Mouse (Mus musculus) megakaryocyte, embryonic 14.5 days (primary cell): Measurements from ENCODE around the gene Mgll. TPM values are rescaled to one million over a fixed set of nuclear protein-coding genes. Genes with fewer than 3 reads are reported as not detected.

ENCODE experiments used
- H3K27me3 ChIP-seq: replicated peaks from 2 replicates; pipeline ENCODE3; 2012; ENCODE audit warnings: inconsistent platforms
- H3K36me3 ChIP-seq: replicated peaks from 2 replicates; pipeline ENCODE3; 2012; ENCODE audit warnings: low read length, inconsistent platforms, mixed read lengths
- H3K4me1 ChIP-seq: 2 replicates; pipeline ENCODE4 v1.6.1; 2012; ENCODE audit warnings: inconsistent platforms
- H3K4me3 ChIP-seq: replicated peaks from 2 replicates; pipeline ENCODE3; 2012; ENCODE audit warnings: moderate library complexity, mild to moderate bottlenecking, inconsistent platforms
- H3K9me3 ChIP-seq: 2 replicates; pipeline ENCODE4 v1.6.1; 2012; ENCODE audit warnings: inconsistent platforms
- FLI1 ChIP-seq: IDR thresholded peaks from 2 replicates; pipeline ENCODE4 v1.6.1; 2012; ENCODE audit warnings: low read length, inconsistent platforms, mixed read lengths
- GATA1 ChIP-seq: IDR thresholded peaks from 3 replicates; pipeline ENCODE4 v1.6.1; 2012; ENCODE audit warnings: mixed read lengths, low read length, inconsistent platforms, borderline replicate concordance
- polyA plus RNA-seq: library from polyadenylated mRNA; stranded (reverse); fragments of >175 nt; gene quantifications from 2 replicates; pipeline ENCODE4 v1.2.3, GENCODE M21; 2012; ENCODE audit warnings: low replicate concordance; ENCODE audit not compliant: insufficient read depth

The Mgll gene
- polyA plus RNA-seq, 1 experiment, result 6.7 TPM

GRCm38 (mm10) chr6:88810291-88810690, 86.1 kb downstream of the Mgll start:
- H3K4me3 ChIP-seq, result no peak overlapping the region
- TF ChIP-seq GATA1 (no peak), FLI1 (no peak)
- H3K4me1 ChIP-seq, result peaks cover 61% of the 10 kb centered on the region
- H3K27me3 ChIP-seq, result peaks cover 56% of the 10 kb centered on the region
- no peaks in the 10 kb centered on the region for H3K36me3 ChIP-seq
- peaks cover 5% of the 10 kb centered on the region; the same call in 1 of the 2 replicates for H3K9me3 ChIP-seq

GRCm38 (mm10) chr6:88811396-88811795, 87.2 kb downstream of the Mgll start:
- peaks cover 66% of the 10 kb centered on the region for H3K27me3 ChIP-seq
- peaks cover 64% of the 10 kb centered on the region for H3K4me1 ChIP-seq
- TF ChIP-seq GATA1 (no peak), FLI1 (no peak)

GRCm38 (mm10) chr6:88811880-88812400, 87.7 kb downstream of the Mgll start:
- Histone ChIP-seq H3K9me3 (no peaks in the 10 kb centered on the region), H3K4me3 (peak overlapping the region; percentile 18), H3K4me1 (peaks cover 64% of the 10 kb centered on the region), H3K27me3 (peaks cover 68% of the 10 kb centered on the region), H3K36me3 (no peaks in the 10 kb centered on the region)
- TF ChIP-seq FLI1, result no peak
- no peak for TF ChIP-seq GATA1

More at GRCm38 (mm10) chr6:88811396-88811795, 87.2 kb downstream of the Mgll start:
- peaks cover under 1% of the 10 kb centered on the region; the same call in 1 of the 2 replicates for H3K9me3 ChIP-seq
- peak overlapping the region; percentile 80 for H3K4me3 ChIP-seq
- no peaks in the 10 kb centered on the region for H3K36me3 ChIP-seq

- Histone ChIP-seq H3K4me1 (peaks cover 59% of the 10 kb centered on the region), H3K36me3 (no peaks in the 10 kb centered on the region), H3K9me3 (no peaks in the 10 kb centered on the region), H3K27me3 (peaks cover 72% of the 10 kb centered on the region), H3K4me3 (no peak overlapping the region)
- no peak for TF ChIP-seq FLI1
- no peak for TF ChIP-seq GATA1
These were observed 88.7 kb downstream of the Mgll start for GRCm38 (mm10) chr6:88812886-88813285.

- no peak for TF ChIP-seq FLI1
- no peak for TF ChIP-seq GATA1
- Histone ChIP-seq H3K4me1 (peaks cover 59% of the 10 kb centered on the region), H3K36me3 (no peaks in the 10 kb centered on the region), H3K4me3 (no peak overlapping the region), H3K9me3 (no peaks in the 10 kb centered on the region), H3K27me3 (peaks cover 77% of the 10 kb centered on the region)
These were observed 89.6 kb downstream of the Mgll start for GRCm38 (mm10) chr6:88813832-88814231.

GRCm38 (mm10) chr6:88815036-88815435, 90.8 kb downstream of the Mgll start:
- Histone ChIP-seq H3K4me3 (peak overlapping the region; percentile 46), H3K4me1 (peaks cover 62% of the 10 kb centered on the region), H3K27me3 (peaks cover 68% of the 10 kb centered on the region), H3K36me3 (no peaks in the 10 kb centered on the region), H3K9me3 (no peaks in the 10 kb centered on the region)
- no peak for TF ChIP-seq GATA1

- Histone ChIP-seq H3K9me3 (no peaks in the 10 kb centered on the region), H3K36me3 (no peaks in the 10 kb centered on the region), H3K4me1 (peaks cover 63% of the 10 kb centered on the region), H3K4me3 (no peak overlapping the region), H3K27me3 (peaks cover 63% of the 10 kb centered on the region)
- no peak for TF ChIP-seq FLI1
- TF ChIP-seq GATA1, result no peak
These were observed 91.3 kb downstream of the Mgll start for GRCm38 (mm10) chr6:88815489-88815888.

- no peak overlapping the region for H3K4me3 ChIP-seq
- H3K27me3 ChIP-seq, result peaks cover 55% of the 10 kb centered on the region
- no peaks in the 10 kb centered on the region for H3K9me3 ChIP-seq
- TF ChIP-seq GATA1 (no peak), FLI1 (no peak)
- no peaks in the 10 kb centered on the region for H3K36me3 ChIP-seq
- H3K4me1 ChIP-seq, result peaks cover 63% of the 10 kb centered on the region
These were observed 92.7 kb downstream of the Mgll start for GRCm38 (mm10) chr6:88816913-88817312.

- H3K4me1 ChIP-seq, result peaks cover 50% of the 10 kb centered on the region
- no peaks in the 10 kb centered on the region for H3K36me3 ChIP-seq
- TF ChIP-seq GATA1 (no peak), FLI1 (no peak)
- peak overlapping the region; percentile 69 for H3K4me3 ChIP-seq
- H3K27me3 ChIP-seq, result peaks cover 50% of the 10 kb centered on the region
- H3K9me3 ChIP-seq, result no peaks in the 10 kb centered on the region
These were observed 96.6 kb downstream of the Mgll start for GRCm38 (mm10) chr6:88820853-88821252.

- Histone ChIP-seq H3K27me3 (peaks cover 46% of the 10 kb centered on the region), H3K9me3 (no peaks in the 10 kb centered on the region), H3K4me3 (peak overlapping the region; percentile 4), H3K36me3 (no peaks in the 10 kb centered on the region), H3K4me1 (peaks cover 53% of the 10 kb centered on the region)
- TF ChIP-seq GATA1, result no peak
- no peak for TF ChIP-seq FLI1
These were observed 97.1 kb downstream of the Mgll start for GRCm38 (mm10) chr6:88821294-88821693.
